ENCODE assay signal across 8 mouse cellular contexts in the genomic region with DNA sequence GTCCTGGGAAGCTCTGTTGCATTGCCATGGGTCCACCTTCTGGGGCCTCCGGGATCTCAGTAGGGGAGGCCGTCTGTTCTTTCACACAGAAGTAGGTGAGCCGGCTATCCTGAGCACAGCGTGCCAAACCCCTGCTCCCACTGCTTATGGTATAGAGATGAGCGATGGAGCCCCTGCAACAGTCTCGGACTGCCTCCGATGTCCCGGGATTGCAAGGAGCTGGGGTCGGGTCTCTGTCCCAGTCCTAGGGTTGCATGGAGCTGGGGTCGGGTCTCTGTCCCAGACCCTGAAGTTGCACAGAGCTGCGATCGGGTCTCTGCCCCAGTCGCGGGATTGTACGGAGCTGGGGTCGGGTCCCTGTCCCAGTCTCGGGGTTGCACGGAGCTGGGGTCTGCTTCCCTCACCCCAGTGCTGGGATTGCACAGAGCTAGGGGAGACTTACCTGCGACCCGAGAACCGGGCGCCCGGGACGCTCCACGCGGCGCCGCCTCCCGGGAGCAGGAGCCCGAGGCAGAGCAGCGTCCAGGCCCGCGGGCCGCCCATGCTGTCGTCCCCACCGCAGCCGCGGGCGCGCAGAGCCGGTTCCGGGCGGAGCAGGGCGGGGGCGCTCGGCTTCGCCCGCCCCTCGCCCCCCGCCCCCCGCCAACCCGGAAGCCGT. TPM values are rescaled to one million over a fixed set of nuclear protein-coding genes. Genes with fewer than 3 reads are reported as not detected.
A peak's percentile ranks its signal among the peaks of the same experiment; 100 is the strongest.
DNase-seq lines count a peak whose midpoint lies in the region; ATAC-seq and TF ChIP-seq lines count a peak whose summit lies in the region.

A gene (minus strand): TSS at position 578 of the 658 bp plus-strand sequence.

- H3K4me1 ChIP-seq in forebrain, embryonic 11.5 days (replicated peaks; ENCODE audit: control insufficient read depth, insufficient read depth, low read length) = peaks cover 25% of the 10 kb centered on the region
- peaks cover 18% of the 10 kb centered on the region for H3K4me1 ChIP-seq in intestine, postnatal 0 days (replicated peaks; ENCODE audit: control insufficient read depth, insufficient read depth, low read length)

- WGBS in forebrain, embryonic 11.5 days = under 1% methylated on average over 41 of the region's 53 CpGs
- WGBS in intestine, postnatal 0 days = under 1% methylated on average over 45 of the region's 53 CpGs

- no peaks in the 10 kb centered on the region; the same call in 1 of the 2 replicates for H3K27me3 ChIP-seq in forebrain, embryonic 11.5 days (ENCODE audit: control insufficient read depth, insufficient read depth, low read length)
- no peaks in the 10 kb centered on the region for H3K27me3 ChIP-seq in intestine, postnatal 0 days (replicated peaks; ENCODE audit: control insufficient read depth, insufficient read depth, low read length)

- DNase-seq in kidney, adult 18-20 months = peak; percentile 41
- no peak for DNase-seq in kidney, adult 8-10 months
- peak; percentile 46 for DNase-seq in Muller cell, postnatal 12 days (ENCODE audit: inconsistent ontology term)
- peak; percentile 69 for DNase-seq in forebrain, embryonic 11.5 days (ENCODE audit: low spot score)
- peak; percentile 65 for DNase-seq in thymus, postnatal 25 days
- DNase-seq in cerebellum, adult 11-12 months = no peak

- no peak within 1 kb of the TSS for H3K27ac ChIP-seq in forebrain, embryonic 11.5 days (ENCODE audit: low read depth, low read length)
- peak within 1 kb of the TSS; percentile 21; the same call in 1 of the 2 replicates for H3K27ac ChIP-seq in intestine, postnatal 0 days (ENCODE audit: low read depth, low read length)

- peak within 1 kb of the TSS; percentile 75 for H3K9ac ChIP-seq in forebrain, embryonic 11.5 days (ENCODE audit: low read length)
- peak within 1 kb of the TSS; percentile 67 for H3K9ac ChIP-seq in intestine, postnatal 0 days (ENCODE audit: low read depth, low read length)

- H3K4me2 ChIP-seq in forebrain, embryonic 11.5 days (ENCODE audit: low read depth, low read length, severe bottlenecking) = peak within 1 kb of the TSS; percentile 93
- peak within 1 kb of the TSS; percentile 93 for H3K4me2 ChIP-seq in intestine, postnatal 0 days (replicated peaks; ENCODE audit: low read depth)

- H3K4me3 ChIP-seq in forebrain, embryonic 11.5 days (ENCODE audit: low read depth, low read length) = peak within 1 kb of the TSS; percentile 55
- H3K4me3 ChIP-seq in intestine, postnatal 0 days (ENCODE audit: low read depth, low read length) = peak within 1 kb of the TSS; percentile 61

- no peaks in the 10 kb centered on the region for H3K9me3 ChIP-seq in forebrain, embryonic 11.5 days (ENCODE audit: control insufficient read depth, low read length)
- H3K9me3 ChIP-seq in intestine, postnatal 0 days (ENCODE audit: control insufficient read depth) = no peaks in the 10 kb centered on the region

- 0 out of 2 replicates have a peak, but pooled peaks have one; percentile 5 for TF ChIP-seq CTCF in intestine, postnatal 0 days (IDR thresholded peaks at IDR 0.05; ENCODE audit: low read depth)

- H3K36me3 ChIP-seq in forebrain, embryonic 11.5 days (ENCODE audit: control insufficient read depth, insufficient read depth, low read length) = no peaks in the 10 kb centered on the region
- no peaks in the 10 kb centered on the region for H3K36me3 ChIP-seq in intestine, postnatal 0 days (ENCODE audit: control insufficient read depth, insufficient read depth)

- ATAC-seq in forebrain, embryonic 11.5 days (replicated peaks; ENCODE audit: low FRiP score) = peak; percentile 40
- ATAC-seq in intestine, postnatal 0 days = peak; percentile 28; the same call in 1 of the 2 replicates
- ATAC-seq in megakaryocyte progenitor cell, adult 5-6 weeks (replicated peaks; ENCODE audit: poor library complexity) = 0 out of 2 replicates have a peak, but pooled peaks have one; percentile 35

RNA-seq across cellular contexts. Expression of the gene that starts here (rescaled TPM):
- polyA plus RNA-seq in forebrain, embryonic 11.5 days (2014; fragmentation: Nextera tagmentation; extraction: Ambion mirVana) = 22.2 TPM in 2 replicates
- 47.9 and 56.4 TPM in 2 replicates for polyA plus RNA-seq in intestine, postnatal 0 days (2015; fragmentation: Nextera tagmentation; extraction: Ambion mirVana)
- total RNA-seq in megakaryocyte progenitor cell, adult 5-6 weeks (2015) = 3.5 and 5.5 TPM in 2 replicates
- total RNA-seq in megakaryocyte progenitor cell, adult 5-6 weeks (2017) = 5.2 and 5.5 TPM in 2 replicates

Comparison
In these comparisons a context has a peak if more than half of its experiments do, and no peak if none do; other contexts are left out.
1. DNase-seq: peak in kidney, adult 18-20 months (single experiment), Muller cell, postnatal 12 days (single experiment), forebrain, embryonic 11.5 days (single experiment) and thymus, postnatal 25 days (single experiment); none in kidney, adult 8-10 months (0 of 2) and cerebellum, adult 11-12 months (single experiment).
2. Peak in every context shown above with its lines, with median percentiles within 50 percentile points of each other: ATAC-seq.